8 mouse cellular contexts compared by ENCODE assay signal in the genomic region with DNA sequence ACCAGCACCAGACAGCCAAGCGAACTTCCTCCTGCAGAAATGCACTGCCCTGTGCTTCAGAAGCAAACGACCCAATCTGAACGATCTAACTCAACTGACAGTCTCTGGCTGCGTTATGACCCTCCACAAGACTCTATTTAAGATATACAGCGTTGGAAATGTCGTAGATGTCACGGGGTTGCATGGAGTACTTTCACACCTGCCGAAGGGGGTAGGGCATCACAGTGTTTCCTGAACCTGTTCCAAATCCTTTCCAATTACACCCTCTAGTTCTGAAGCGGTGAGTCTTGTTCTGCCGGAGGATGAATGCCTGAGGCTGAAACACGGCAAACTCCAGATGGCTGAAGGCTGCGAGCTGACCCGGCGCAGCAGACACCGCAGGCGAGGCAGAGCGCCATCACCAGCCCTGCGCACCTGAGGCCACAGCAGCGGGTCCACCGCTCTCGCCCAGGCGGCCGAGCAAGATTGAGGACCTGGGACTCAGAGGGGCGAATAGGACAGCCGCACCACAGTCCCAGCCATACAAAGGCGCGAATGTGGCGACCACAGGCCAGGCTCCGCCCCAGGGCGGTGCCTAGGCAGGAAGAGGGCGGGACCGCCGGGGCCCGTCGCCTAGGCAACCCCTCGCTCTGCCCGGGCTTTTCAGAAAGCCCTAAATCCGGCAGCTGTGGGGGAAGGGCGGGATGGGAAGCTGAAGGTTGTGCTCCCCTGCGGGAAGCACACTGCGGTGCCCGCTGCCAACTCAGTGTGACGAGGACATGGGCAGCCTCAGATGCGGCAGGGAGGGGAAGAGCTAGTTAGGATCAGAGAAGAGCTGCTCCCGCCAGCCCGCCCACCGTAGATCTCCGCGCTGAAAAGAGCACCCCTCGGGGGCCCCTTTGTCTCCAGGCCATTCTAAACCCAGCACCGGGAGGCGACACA. TPM values are rescaled to one million over a fixed set of nuclear protein-coding genes. Genes with fewer than 3 reads are reported as not detected.
DNase-seq lines count a peak whose midpoint lies in the region; ATAC-seq lines count a peak whose summit lies in the region.

TSS of gene Ing1 (plus strand) at position 773 of the 921 bp plus-strand sequence.

- WGBS in intestine, embryonic 14.5 days = under 1% methylated on average over 51 of the region's 52 CpGs

- H3K36me3 ChIP-seq in intestine, embryonic 14.5 days (ENCODE audit: control insufficient read depth, insufficient read depth, low read length) = no peaks in the 10 kb centered on the region

- no peaks in the 10 kb centered on the region for H3K27me3 ChIP-seq in intestine, embryonic 14.5 days (replicated peaks; ENCODE audit: control insufficient read depth, insufficient read depth, low read length)

- ATAC-seq in intestine, embryonic 14.5 days (replicated peaks; ENCODE audit: low FRiP score, low TSS enrichment, low read depth) = peak; percentile 81

- H3K27ac ChIP-seq in intestine, embryonic 14.5 days (ENCODE audit: low read depth) = peak within 1 kb of the TSS; percentile 98

- H3K9me3 ChIP-seq in intestine, embryonic 14.5 days (ENCODE audit: control insufficient read depth, low read length) = no peaks in the 10 kb centered on the region

- H3K4me1 ChIP-seq in intestine, embryonic 14.5 days (replicated peaks; ENCODE audit: control insufficient read depth, insufficient read depth, low read length) = peaks cover 23% of the 10 kb centered on the region

- H3K4me2 ChIP-seq in intestine, embryonic 14.5 days (ENCODE audit: low read length) = peak within 1 kb of the TSS; percentile 63

- intact Hi-C loops in left cerebral cortex, postnatal 14 days (cut with DNase I) = loop anchor here (5.0 kb wide), 2 partner anchors 58 to 147 kb away; partner anchors contain the start of genes 1700016D06Rik and Naxd

- H3K4me3 ChIP-seq in intestine, embryonic 14.5 days (ENCODE audit: low read depth, low read length) = peak within 1 kb of the TSS; percentile 88

- peak; percentile 96 to 98 for DNase-seq in adrenal gland, adult (ENCODE audit: inconsistent age in 2 of 2, low spot score in 1 of 2)
- DNase-seq in embryo, embryonic 10.5 days (ENCODE audit: low spot score) = peak; percentile 98
- peak; percentile 93 for DNase-seq in gastrocnemius, postnatal 25 days
- DNase-seq in intestine, embryonic 14.5 days (ENCODE audit: low spot score) = peak; percentile 96
- peak; percentile 95 to 97 for DNase-seq in left cerebral cortex, postnatal 14 days (ENCODE audit: low spot score in 2 of 2)
- peak; percentile 99 for DNase-seq in mesoderm, embryonic 11.5 days (ENCODE audit: low read depth, low spot score)
- peak; percentile 94 to 95 for DNase-seq in right cerebral cortex, postnatal 36 days (ENCODE audit: low spot score in 2 of 2)
- peak; percentile 96 for DNase-seq in yolk sac, embryonic 10.5 days (ENCODE audit: low spot score)

- H3K9ac ChIP-seq in intestine, embryonic 14.5 days (ENCODE audit: low read length) = peak within 1 kb of the TSS; percentile 93

RNA-seq across cellular contexts. Expression of gene Ing1, which starts in this region (rescaled TPM):
- total RNA-seq in gastrocnemius, postnatal 25 days (2021) = 10 to 100 TPM; 16.7 to 16.9 TPM
- 34.6 and 38.1 TPM in 2 replicates for polyA plus RNA-seq in intestine, embryonic 14.5 days (2014; fragmentation: Nextera tagmentation; extraction: Ambion mirVana)
- 10 to 100 TPM; 39.0 to 43.4 TPM for total RNA-seq in left cerebral cortex, postnatal 14 days (2021)

Comparison
In these comparisons a context has a peak if more than half of its experiments do, and no peak if none do; other contexts are left out.
1. Peak in every context shown above with its lines: DNase-seq, ATAC-seq, H3K4me3 ChIP-seq and H3K27ac ChIP-seq.